Mouse (Mus musculus) frontal cortex, adult 2 months (tissue): Measurements from ENCODE around the gene Smad1. TPM values are rescaled to one million over a fixed set of nuclear protein-coding genes. Genes with fewer than 3 reads are reported as not detected.
A peak's percentile ranks its signal among the peaks of the same experiment; 100 is the strongest.

Experiments
- DNase-seq, 2 experiments: peaks; one replicate each; pipeline ENCODE4 v3.0.0; 2022; ENCODE audit warnings: low spot score in 1 of 2; ENCODE audit errors: extremely low spot score in 1 of 2
- polyA plus RNA-seq: library from polyadenylated mRNA; depleted of rRNA; stranded (reverse); fragments of >200 nt; gene quantifications from 2 replicates; pipeline ENCODE4 v1.2.3, GENCODE M21; 2012; rRNA removed

Smad1 gene
- polyA plus RNA-seq, 1 experiment = 26.3 TPM

GRCm38 (mm10) chr8:79310801-79311200 is 88.5 kb downstream of the Smad1 start:
- DNase-seq = no peak

GRCm38 (mm10) chr8:79305941-79306340 is 93.4 kb downstream of the Smad1 start:
- no peak for DNase-seq

GRCm38 (mm10) chr8:79301548-79301947 is 97.8 kb downstream of the Smad1 start:
- no peak for DNase-seq

DNA sequence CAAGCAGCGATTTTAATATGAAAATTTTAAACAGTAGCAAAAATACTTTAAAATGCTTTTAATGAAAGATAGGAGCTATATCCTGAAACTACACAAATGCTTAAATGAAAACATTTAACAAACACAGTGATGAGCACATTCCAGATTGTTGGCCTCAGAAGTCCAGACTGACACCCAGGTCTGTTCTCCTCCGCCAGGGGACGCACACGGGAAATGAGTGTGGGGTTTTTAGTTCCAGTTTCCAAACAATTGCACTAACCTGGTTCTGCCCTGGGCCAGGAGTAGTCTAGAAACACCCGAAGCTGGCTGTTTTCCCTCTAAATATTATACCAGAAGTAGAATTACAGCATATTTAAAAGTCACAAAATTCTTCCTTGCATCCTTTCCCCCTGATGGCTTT is 99.6 kb downstream of the Smad1 start:
- no peak for DNase-seq

- DNase-seq = peak; percentile 32 to 82
These were observed 101.6 kb downstream of the Smad1 start for GRCm38 (mm10) chr8:79297763-79298162.

GRCm38 (mm10) chr8:79295276-79296105 is 103.8 kb downstream of the Smad1 start:
- no peak for DNase-seq

- peak; percentile 87 to 95 for DNase-seq
These were observed 104.6 kb downstream of the Smad1 start, which contains the start of gene Mmaa for GRCm38 (mm10) chr8:79294610-79295275. Gene Mmaa (minus strand): TSS chr8:79294937.

- DNase-seq = no peak
These were observed 105.5 kb downstream of the Smad1 start for GRCm38 (mm10) chr8:79293841-79294240.

- no peak for DNase-seq
These were observed 106.5 kb downstream of the Smad1 start for GRCm38 (mm10) chr8:79292712-79293264.

GRCm38 (mm10) chr8:79289592-79289991 is 109.7 kb downstream of the Smad1 start:
- DNase-seq = no peak

- no peak for DNase-seq
These were observed 110.6 kb downstream of the Smad1 start for GRCm38 (mm10) chr8:79288681-79289080.

Other genes with a start within 250 kb of the Smad1 start
- not detected in 2 replicates for gene 1700011L22Rik, start 150.9 kb downstream of the Smad1 start, polyA plus RNA-seq
- 30.9 and 33.3 TPM in 2 replicates for gene Mmaa, start 104.6 kb downstream of the Smad1 start, polyA plus RNA-seq
- 26.4 and 28.6 TPM in 2 replicates for gene Otud4, start 240.1 kb upstream of the Smad1 start, polyA plus RNA-seq